Mouse (Mus musculus) limb, embryonic 14.5 days (tissue): Measurements from ENCODE around the gene Cep104. TPM values are rescaled to one million over a fixed set of nuclear protein-coding genes. Genes with fewer than 3 reads are reported as not detected.

ENCODE experiments used
- ATAC-seq: fragments of 200-750 bp; cut with Nextera tagmentation; 2 replicates; pipeline ENCODE4 v1.8.0; 2017; ENCODE audit warnings: low read depth, moderate number of reproducible peaks, moderate TSS enrichment; ENCODE audit not compliant: low FRiP score
- DNase-seq: peaks from one replicate; pipeline ENCODE4 v3.0.0-alpha.2; 2015; ENCODE audit warnings: low spot score
- H3K27ac ChIP-seq: fragments of 300-500 bp; sonication (generic); replicated peaks from 2 replicates; pipeline ENCODE4 v1.5.1; 2014; ENCODE audit warnings: low read depth, mild to moderate bottlenecking, low read length, moderate library complexity, mixed read lengths
- H3K27me3 ChIP-seq: fragments of 300-500 bp; sonication (generic); 2 replicates; pipeline ENCODE4 v1.6.1; 2014; ENCODE audit warnings: low read length, mixed read lengths; ENCODE audit not compliant: control insufficient read depth, insufficient read depth
- H3K36me3 ChIP-seq: fragments of 300-500 bp; sonication (generic); 2 replicates; pipeline ENCODE4 v1.6.1; 2014; ENCODE audit warnings: mild to moderate bottlenecking, low read length, moderate library complexity, mixed read lengths; ENCODE audit not compliant: control insufficient read depth, insufficient read depth
- H3K4me1 ChIP-seq: fragments of 300-500 bp; sonication (generic); 2 replicates; pipeline ENCODE4 v1.6.1; 2014; ENCODE audit warnings: antibody characterized with exemption, low read length, mixed read lengths; ENCODE audit not compliant: control insufficient read depth, insufficient read depth
- H3K4me2 ChIP-seq: fragments of 300-500 bp; sonication (generic); replicated peaks from 2 replicates; pipeline ENCODE4 v1.6.1; 2014; ENCODE audit warnings: low read depth, mild to moderate bottlenecking, low read length, moderate library complexity; ENCODE audit not compliant: severe bottlenecking
- H3K4me3 ChIP-seq: fragments of 300-500 bp; sonication (generic); replicated peaks from 2 replicates; pipeline ENCODE4 v1.5.1; 2014; ENCODE audit warnings: low read length
- H3K9ac ChIP-seq: fragments of 300-500 bp; sonication (generic); 2 replicates; pipeline ENCODE4 v1.6.1; 2014; ENCODE audit warnings: mild to moderate bottlenecking, low read depth, low read length, moderate library complexity; ENCODE audit not compliant: severe bottlenecking
- H3K9me3 ChIP-seq: fragments of 300-500 bp; sonication (generic); 2 replicates; pipeline ENCODE4 v1.6.1; 2016; ENCODE audit warnings: low read length; ENCODE audit not compliant: control insufficient read depth
- POLR2A ChIP-seq: fragments of 200-500 bp; IDR thresholded peaks from 2 replicates; pipeline ENCODE4 v1.8.0; 2012; ENCODE audit warnings: inconsistent platforms, mild to moderate bottlenecking, moderate library complexity, borderline replicate concordance; ENCODE audit not compliant: insufficient read depth, insufficient read length; ENCODE audit errors: extremely low read depth
- WGBS: fragments of 180-500 bp; shearing (Covaris S2); extraction: QIAGEN DNeasy Blood & Tissue Kit; methylation state at CpG from one replicate; pipeline ENCODE4 v1.1.7; 2014; 5-methylcytosine and 5-hydroxymethylcytosine counted together
- polyA plus RNA-seq, 2 experiments: library from polyadenylated mRNA; depleted of rRNA in 1 of 2; stranded (reverse) in 1 of 2; unstranded in 1 of 2; fragments of >200 nt; fragmentation: Nextera tagmentation in 1 of 2; extraction: Ambion mirVana in 1 of 2; gene quantifications; 2 replicates each; pipeline versions ENCODE4 v1.2.1 to v1.2.3; 2012 to 2014

Gene Cep104
- polyA plus RNA-seq (2012; rRNA removed), result 13.3 and 14.0 TPM in 2 replicates
- polyA plus RNA-seq (2014; fragmentation: Nextera tagmentation; extraction: Ambion mirVana), result 13.9 and 18.0 TPM in 2 replicates

- ATAC-seq, result peak; percentile 97
- TF ChIP-seq POLR2A, result peak; percentile 48; the same call in 1 of the 2 replicates
These were observed at the start of gene Cep104, which contains the start of gene Dffb for GRCm38 (mm10) chr4:153974431-153975291. Gene Cep104 (plus strand): TSS chr4:153975194. Gene Dffb (minus strand): TSS chr4:153975126.

GRCm38 (mm10) chr4:153928772-153929299 is 46.2 kb upstream of the Cep104 start:
- ATAC-seq (no peak), DNase-seq (no peak)
- H3K4me3 ChIP-seq, result no peak overlapping the region
- no peak overlapping the region for H3K27ac ChIP-seq
- no peak for TF ChIP-seq POLR2A
- no peak overlapping the region for H3K9ac ChIP-seq
- H3K4me2 ChIP-seq, result no peak overlapping the region
- no peaks in the 10 kb centered on the region for H3K36me3 ChIP-seq
- no peaks in the 10 kb centered on the region for H3K27me3 ChIP-seq
- H3K4me1 ChIP-seq, result no peaks in the 10 kb centered on the region
- no peaks in the 10 kb centered on the region for H3K9me3 ChIP-seq
- 83% methylated on average over 11 of the region's 11 CpGs for WGBS

More at GRCm38 (mm10) chr4:153974431-153975291, at the start of gene Cep104, which contains the start of gene Dffb:
- peak; percentile 91 for DNase-seq
- WGBS, result 2% methylated on average over 63 of the region's 68 CpGs
- Histone ChIP-seq H3K4me3 (peak within 1 kb of the TSS; percentile 97), H3K9ac (peak within 1 kb of the TSS; percentile 84), H3K27me3 (no peaks in the 10 kb centered on the region), H3K9me3 (no peaks in the 10 kb centered on the region), H3K4me2 (peak within 1 kb of the TSS; percentile 90), H3K4me1 (peaks cover 8% of the 10 kb centered on the region), H3K36me3 (peaks cover 28% of the 10 kb centered on the region), H3K27ac (peak within 1 kb of the TSS; percentile 55)

- no peak overlapping the region for H3K27ac ChIP-seq
- H3K9ac ChIP-seq, result no peak overlapping the region
- no peak overlapping the region for H3K4me3 ChIP-seq
- TF ChIP-seq POLR2A, result no peak
- no peaks in the 10 kb centered on the region for H3K27me3 ChIP-seq
- DNase-seq, result no peak
- no peaks in the 10 kb centered on the region for H3K36me3 ChIP-seq
- H3K4me1 ChIP-seq, result no peaks in the 10 kb centered on the region
- 73% methylated on average over 10 of the region's 10 CpGs for WGBS
- no peak overlapping the region for H3K4me2 ChIP-seq
- H3K9me3 ChIP-seq, result no peaks in the 10 kb centered on the region
- ATAC-seq, result no peak
These were observed 45.6 kb upstream of the Cep104 start for GRCm38 (mm10) chr4:153929425-153929824.

GRCm38 (mm10) chr4:153929921-153930320 is 45.1 kb upstream of the Cep104 start:
- Histone ChIP-seq H3K27ac (no peak overlapping the region), H3K9me3 (no peaks in the 10 kb centered on the region), H3K36me3 (no peaks in the 10 kb centered on the region), H3K27me3 (no peaks in the 10 kb centered on the region), H3K9ac (no peak overlapping the region), H3K4me3 (no peak overlapping the region), H3K4me2 (no peak overlapping the region), H3K4me1 (no peaks in the 10 kb centered on the region)
- WGBS, result 72% methylated on average over 4 of the region's 4 CpGs
- ATAC-seq, result no peak
- TF ChIP-seq POLR2A, result no peak
- DNase-seq, result no peak

GRCm38 (mm10) chr4:153943243-153943642 is 31.8 kb upstream of the Cep104 start:
- Histone ChIP-seq H3K27me3 (no peaks in the 10 kb centered on the region), H3K4me3 (no peak overlapping the region), H3K36me3 (no peaks in the 10 kb centered on the region), H3K9me3 (no peaks in the 10 kb centered on the region), H3K9ac (no peak overlapping the region), H3K27ac (no peak overlapping the region), H3K4me2 (no peak overlapping the region), H3K4me1 (no peaks in the 10 kb centered on the region)
- DNase-seq, result no peak
- WGBS, result 69% methylated on average over 4 of the region's 4 CpGs
- ATAC-seq, result no peak
- TF ChIP-seq POLR2A, result no peak
